Mouse (Mus musculus) adrenal gland, postnatal 10 days (tissue): Measurements from ENCODE around the gene Vmn2r47. TPM values are rescaled to one million over a fixed set of nuclear protein-coding genes. Genes with fewer than 3 reads are reported as not detected.
"Not testable (repeated sequence)": the region's sequence is repeated elsewhere in the genome, so short reads cannot be mapped to it uniquely, and the experiment has no call there.

ENCODE experiments used
- DNase-seq: peaks from one replicate; pipeline ENCODE4 v3.0.0; 2021; ENCODE audit warnings: mixed read lengths
- long read RNA-seq, 2 experiments: library from polyadenylated mRNA; stranded (forward); transcript quantifications; one replicate each; pipeline ENCODE4 v2.0.0; 2021
- total RNA-seq, 2 experiments: library from RNA; stranded (reverse); gene quantifications; 2 replicates each; pipeline ENCODE4 v1.2.3; 2021

Gene Vmn2r47
- not detected for total RNA-seq
- long read RNA-seq, experiment 1 = 0 reads
- long read RNA-seq, experiment 2 = 0 reads

DNA sequence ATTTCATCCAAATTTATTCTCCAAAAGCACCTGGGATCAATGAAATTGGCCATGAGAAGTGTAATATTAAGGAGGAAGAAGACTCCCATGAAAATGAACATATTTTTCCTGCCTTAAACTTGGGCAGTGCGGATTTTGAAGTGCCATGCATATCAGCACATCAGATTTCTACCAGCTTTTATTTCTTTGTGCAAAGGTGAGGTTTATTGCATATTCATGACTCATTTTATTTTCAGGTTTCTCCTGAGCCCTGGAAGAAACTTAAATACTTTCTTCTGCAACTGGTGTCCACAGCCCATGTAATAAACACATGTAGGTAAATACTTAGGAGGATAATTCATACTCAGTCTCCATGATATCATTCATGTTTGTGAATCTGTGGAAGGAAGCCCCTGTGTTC lies at the start of gene Vmn2r47:
TSS of gene Vmn2r47 (minus strand) at position 101 of the 400 bp plus-strand sequence.
- not testable (repeated sequence) for DNase-seq

DNA sequence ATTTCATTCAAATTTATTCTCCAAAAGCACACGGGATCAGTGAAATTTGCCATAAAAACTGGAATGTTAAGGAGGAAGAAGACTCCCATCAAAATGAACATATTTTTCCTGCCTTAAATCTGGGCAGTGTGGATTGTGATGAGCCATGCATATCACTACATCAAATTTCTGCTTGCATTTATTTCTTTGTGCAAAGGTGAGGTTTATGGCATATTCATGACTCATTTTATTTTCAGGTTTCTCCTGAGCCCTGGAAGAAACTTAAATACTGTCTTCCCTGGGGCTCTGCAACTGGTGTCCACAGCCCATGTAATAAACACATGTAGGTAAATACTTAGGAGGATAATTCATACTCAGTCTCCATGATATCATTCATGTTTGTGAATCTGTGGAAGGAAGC lies 70.7 kb downstream of the Vmn2r47 start, which contains the start of gene Vmn2r46:
TSS of gene Vmn2r46 (minus strand) at position 101 of the 400 bp plus-strand sequence.
- not testable (repeated sequence) for DNase-seq

Other genes with a start within 250 kb of the Vmn2r47 start
- gene Vmn2r46, start 70.8 kb downstream of the Vmn2r47 start, total RNA-seq = not detected
- not detected for gene Vmn2r48, start 112.3 kb upstream of the Vmn2r47 start, total RNA-seq
- not detected for gene Vmn2r49, start 150.9 kb upstream of the Vmn2r47 start, total RNA-seq
- not detected for gene Vmn2r50, start 212.0 kb upstream of the Vmn2r47 start, total RNA-seq